Mouse (Mus musculus) small intestine, adult 2 months (tissue): ENCODE measurements around the gene Myh14. TPM values are rescaled to one million over a fixed set of nuclear protein-coding genes. Genes with fewer than 3 reads are reported as not detected.
A peak's percentile ranks its signal among the peaks of the same experiment; 100 is the strongest.

ENCODE experiments used
- H3K27ac ChIP-seq: fragments of 200-500 bp; 2 replicates; pipeline ENCODE4 v1.5.1; 2012; ENCODE audit warnings: low read depth, low read length, control low read depth, inconsistent platforms; ENCODE audit not compliant: insufficient read depth
- H3K27me3 ChIP-seq: fragments of 200-500 bp; 2 replicates; pipeline ENCODE4 v1.6.1; 2012; ENCODE audit warnings: mild to moderate bottlenecking, moderate library complexity, low read length, inconsistent platforms; ENCODE audit not compliant: control insufficient read depth, insufficient read depth
- H3K36me3 ChIP-seq: fragments of 200-500 bp; 2 replicates; pipeline ENCODE4 v1.6.1; 2012; ENCODE audit warnings: mild to moderate bottlenecking, low read length, control low read depth, inconsistent platforms; ENCODE audit not compliant: control insufficient read depth, insufficient read depth
- H3K4me1 ChIP-seq: fragments of 200-500 bp; 2 replicates; pipeline ENCODE4 v1.6.1; 2012; ENCODE audit warnings: low read length, inconsistent platforms, mixed read lengths; ENCODE audit not compliant: control insufficient read depth, insufficient read depth, insufficient read length
- H3K4me3 ChIP-seq: fragments of 200-500 bp; 2 replicates; pipeline ENCODE4 v1.5.1; 2012; ENCODE audit warnings: low read depth, mild to moderate bottlenecking, control low read depth, inconsistent platforms, low read length, moderate library complexity
- CTCF ChIP-seq: fragments of 200-500 bp; IDR thresholded peaks from 2 replicates; pipeline ENCODE4 v1.5.1; 2012; ENCODE audit warnings: low read depth, mild to moderate bottlenecking, control low read depth, inconsistent platforms, low read length, moderate library complexity, mixed read lengths; ENCODE audit not compliant: insufficient replicate concordance, insufficient read length; ENCODE audit errors: extremely low read depth
- POLR2A ChIP-seq: fragments of 200-500 bp; IDR thresholded peaks from 2 replicates; pipeline ENCODE4 v1.6.1; 2012; ENCODE audit warnings: low read depth, mild to moderate bottlenecking, control low read depth, inconsistent platforms, low read length, moderate library complexity
- WGBS: fragments of 180-500 bp; shearing (Covaris S2); methylation state at CpG from one replicate; pipeline ENCODE4 v1.1.7; 2018; 5-methylcytosine and 5-hydroxymethylcytosine counted together
- polyA plus RNA-seq: library from polyadenylated mRNA; depleted of rRNA; stranded (reverse); fragments of >200 nt; gene quantifications from 2 replicates; pipeline ENCODE4 v1.2.3, GENCODE M21; 2012

Myh14 gene
- polyA plus RNA-seq, 1 experiment = 563 TPM

DNA sequence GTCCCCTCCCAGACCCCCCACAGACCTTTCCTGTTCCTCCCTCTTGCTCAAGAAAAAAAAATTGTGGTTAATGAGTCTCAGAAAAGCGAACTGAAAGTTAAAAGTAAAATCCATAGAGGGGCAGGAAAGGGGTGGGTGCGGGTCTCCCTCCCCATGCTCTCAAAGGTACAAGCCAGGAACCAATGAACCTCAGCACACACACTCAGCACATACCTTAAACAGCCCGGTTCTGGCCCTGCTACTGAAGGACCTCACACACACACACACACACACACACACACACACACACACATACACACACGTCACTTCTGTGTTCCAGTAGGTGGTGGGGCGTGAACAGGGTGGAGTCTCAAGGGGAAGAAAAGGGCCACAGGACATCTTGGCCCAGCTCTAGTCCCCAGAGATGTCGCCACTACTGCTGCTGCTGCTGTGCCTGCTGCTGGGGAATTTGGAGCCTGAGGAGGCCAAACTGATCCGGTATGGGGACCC, 98.4 kb downstream of the Myh14 start, which contains the start of gene Napsa:
Napsa (plus strand) TSS at position 168 of the 489 bp plus-strand sequence.
- Histone ChIP-seq H3K27ac (peak within 1 kb of the TSS; percentile 26; the same call in 1 of the 2 replicates), H3K27me3 (0 out of 2 replicates have a peak, but pooled peaks cover 2% of the 10 kb centered on the region), H3K4me3 (peak within 1 kb of the TSS; percentile 25; the same call in 1 of the 2 replicates), H3K36me3 (no peaks in the 10 kb centered on the region), H3K4me1 (0 out of 2 replicates have a peak, but pooled peaks cover 2% of the 10 kb centered on the region)
- TF ChIP-seq CTCF (no peak), POLR2A (no peak)
- WGBS = 22% methylated on average over 7 of the region's 7 CpGs

DNA sequence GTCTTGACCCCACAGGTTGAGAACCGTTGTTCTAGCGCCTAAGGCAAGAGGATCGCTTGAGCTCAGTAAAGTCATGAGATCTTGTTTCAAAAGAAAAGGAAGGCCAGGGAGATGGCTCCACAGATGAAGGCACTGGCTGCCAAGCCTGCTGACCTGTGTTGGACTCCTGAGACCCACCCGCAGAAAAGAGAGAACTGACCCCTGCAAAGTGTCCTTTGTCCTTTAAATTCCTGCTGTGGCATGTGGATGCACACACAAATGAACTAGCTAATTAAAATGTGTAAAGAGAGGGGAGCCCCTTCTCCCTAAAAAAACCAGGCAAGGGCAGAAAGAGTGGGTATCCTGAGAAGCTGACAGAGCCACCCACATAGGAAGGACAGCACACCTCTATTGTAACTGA, 98.8 kb downstream of the Myh14 start:
- H3K27me3 ChIP-seq = 0 out of 2 replicates have a peak, but pooled peaks cover 2% of the 10 kb centered on the region
- 0 out of 2 replicates have a peak, but pooled peaks cover 2% of the 10 kb centered on the region for H3K4me1 ChIP-seq
- H3K27ac ChIP-seq = no peak overlapping the region
- H3K4me3 ChIP-seq = no peak overlapping the region
- 80% methylated on average over 4 of the region's 4 CpGs for WGBS
- H3K36me3 ChIP-seq = no peaks in the 10 kb centered on the region
- no peak for TF ChIP-seq POLR2A
- no peak for TF ChIP-seq CTCF

DNA sequence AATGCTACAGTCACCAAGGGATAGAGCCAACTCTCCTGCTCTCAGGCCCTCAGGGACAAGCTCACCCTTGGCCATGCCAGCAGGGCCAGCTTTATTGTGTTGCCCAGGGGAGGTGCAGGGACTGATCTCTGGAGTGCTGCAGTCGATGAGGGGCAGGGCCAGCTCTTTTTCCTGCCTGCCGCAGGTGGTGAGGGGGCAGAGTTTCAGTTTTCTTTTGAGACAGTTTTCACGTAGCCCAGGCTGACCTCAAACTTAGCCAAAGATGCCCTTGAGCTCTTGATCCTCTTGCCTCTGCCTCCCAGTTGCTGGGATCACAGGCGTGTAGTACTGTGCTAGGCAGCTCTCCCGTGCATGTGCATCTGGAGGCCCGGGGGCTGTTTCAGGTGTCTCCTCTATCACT, 99.7 kb downstream of the Myh14 start:
- Histone ChIP-seq H3K4me3 (no peak overlapping the region), H3K27ac (no peak overlapping the region), H3K36me3 (no peaks in the 10 kb centered on the region), H3K4me1 (0 out of 2 replicates have a peak, but pooled peaks cover 2% of the 10 kb centered on the region), H3K27me3 (0 out of 2 replicates have a peak, but pooled peaks cover 2% of the 10 kb centered on the region)
- 60% methylated on average over 6 of the region's 6 CpGs for WGBS
- TF ChIP-seq POLR2A = no peak

DNA sequence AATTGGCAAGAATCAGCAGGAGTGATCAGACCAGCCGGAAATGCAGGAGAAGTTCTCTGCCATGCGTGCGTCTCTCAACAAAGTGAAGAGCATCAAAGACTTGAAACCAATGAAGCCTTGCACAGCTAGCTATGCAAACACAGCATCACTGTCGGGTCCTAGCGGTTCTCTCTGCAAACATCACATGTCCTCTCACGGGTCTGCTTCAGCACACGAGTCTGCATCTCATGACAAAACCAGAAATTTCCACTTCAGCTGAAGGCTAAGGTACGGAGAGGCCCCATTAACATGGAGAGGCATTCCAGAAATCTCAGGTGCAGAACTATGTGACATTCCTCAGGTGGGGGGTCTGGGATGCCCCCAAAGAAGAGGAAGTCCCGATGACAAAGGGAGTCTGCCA, 101.8 kb downstream of the Myh14 start:
- Histone ChIP-seq H3K27ac (no peak overlapping the region), H3K4me1 (0 out of 2 replicates have a peak, but pooled peaks cover 2% of the 10 kb centered on the region), H3K27me3 (0 out of 2 replicates have a peak, but pooled peaks cover 2% of the 10 kb centered on the region), H3K36me3 (no peaks in the 10 kb centered on the region), H3K4me3 (no peak overlapping the region)
- TF ChIP-seq CTCF (no peak), POLR2A (no peak)
- WGBS = 37% methylated on average over 9 of the region's 9 CpGs

DNA sequence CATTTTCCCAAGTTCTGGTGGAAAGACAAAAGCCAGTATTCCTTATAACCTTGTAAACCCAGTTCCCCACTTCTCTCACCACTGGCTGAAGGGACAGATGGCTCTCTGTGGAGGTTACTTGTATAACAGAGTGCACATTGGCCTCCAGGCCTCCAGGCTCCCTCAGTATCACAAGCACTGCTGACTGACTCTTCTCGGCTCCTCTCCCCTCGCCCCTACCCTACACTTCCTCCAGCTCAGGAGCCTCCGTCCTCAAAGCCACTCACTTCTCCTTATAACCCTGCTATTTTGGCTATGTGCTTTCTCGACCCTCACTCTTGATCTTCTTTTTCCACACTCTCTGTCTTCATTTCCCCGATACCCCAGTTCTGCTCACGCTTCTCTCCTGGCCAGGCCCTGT, 105.2 kb downstream of the Myh14 start:
- Histone ChIP-seq H3K27ac (no peak overlapping the region), H3K4me3 (no peak overlapping the region), H3K36me3 (no peaks in the 10 kb centered on the region), H3K4me1 (no peaks in the 10 kb centered on the region), H3K27me3 (no peaks in the 10 kb centered on the region)
- WGBS = 63% methylated on average over 6 of the region's 6 CpGs
- TF ChIP-seq CTCF = no peak
- TF ChIP-seq POLR2A = no peak

DNA sequence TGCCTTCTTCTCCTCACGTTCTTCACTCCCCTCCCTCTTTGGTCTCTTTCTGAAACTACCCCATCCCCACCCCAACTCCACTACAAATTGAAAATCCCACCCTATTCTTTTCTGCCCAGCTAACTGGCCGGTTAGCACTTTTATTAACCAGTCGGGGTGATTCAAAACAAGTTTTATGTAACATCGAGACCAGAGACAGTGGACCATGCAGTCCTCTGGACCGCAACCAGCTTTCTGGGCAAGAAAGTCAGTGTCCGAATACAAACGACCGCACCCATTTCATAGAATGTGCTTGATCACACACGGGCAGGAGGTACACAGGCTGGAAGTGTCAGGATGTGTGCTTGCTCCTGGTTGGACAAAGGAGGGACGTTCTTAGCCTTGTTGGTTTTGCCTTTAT, 106.2 kb downstream of the Myh14 start:
- H3K27me3 ChIP-seq = no peaks in the 10 kb centered on the region
- H3K36me3 ChIP-seq = no peaks in the 10 kb centered on the region
- WGBS = 79% methylated on average over 10 of the region's 10 CpGs
- no peak overlapping the region for H3K27ac ChIP-seq
- no peak for TF ChIP-seq CTCF
- TF ChIP-seq POLR2A = no peak
- no peak overlapping the region for H3K4me3 ChIP-seq
- H3K4me1 ChIP-seq = no peaks in the 10 kb centered on the region

DNA sequence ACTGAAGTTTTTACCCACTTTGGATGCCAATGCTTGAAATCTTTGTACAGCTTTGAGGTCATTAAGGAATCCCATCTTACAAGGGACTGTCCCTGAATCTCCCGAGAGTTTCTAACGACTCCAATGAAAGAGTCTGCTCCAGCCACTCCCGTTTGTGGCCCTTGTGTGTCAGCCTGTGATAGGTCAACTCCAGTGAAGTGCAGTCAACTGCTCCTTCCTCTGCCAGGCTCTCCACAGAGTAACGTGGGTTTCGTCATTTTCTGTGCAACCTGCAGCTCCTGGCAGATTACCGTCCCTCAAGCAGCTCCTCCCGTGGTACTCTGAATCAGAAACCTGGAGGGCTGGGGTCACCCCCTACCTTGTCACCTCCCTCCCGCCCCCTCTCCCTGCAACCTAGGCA, 107.4 kb downstream of the Myh14 start:
- Histone ChIP-seq H3K27ac (no peak overlapping the region), H3K27me3 (no peaks in the 10 kb centered on the region), H3K36me3 (no peaks in the 10 kb centered on the region), H3K4me1 (no peaks in the 10 kb centered on the region), H3K4me3 (no peak overlapping the region)
- WGBS = 27% methylated on average over 8 of the region's 8 CpGs
- TF ChIP-seq POLR2A (no peak), CTCF (no peak)
